Comparison of ENCODE assay signal across 9 mouse cellular contexts in the genomic region with DNA sequence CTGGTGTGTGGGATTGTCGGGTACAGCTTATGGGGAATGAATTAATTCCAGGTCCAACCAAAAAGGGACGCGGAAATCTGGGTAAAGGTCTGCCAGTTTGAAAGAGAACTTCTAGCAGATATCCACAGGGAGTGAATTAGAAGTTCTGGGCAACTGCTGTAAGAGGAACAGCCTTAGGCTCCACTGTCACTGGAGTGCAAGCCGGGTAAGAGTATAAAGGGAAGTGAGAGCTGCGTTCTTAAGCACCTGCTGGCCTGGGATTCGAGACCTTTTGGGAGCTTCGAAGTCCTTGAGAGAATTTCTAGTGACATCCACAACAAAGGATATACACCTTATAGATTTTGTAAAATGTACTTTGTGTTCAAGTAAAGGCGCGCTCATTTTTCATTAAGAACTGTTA. TPM values are rescaled to one million over a fixed set of nuclear protein-coding genes. Genes with fewer than 3 reads are reported as not detected.
A peak's percentile ranks its signal among the peaks of the same experiment; 100 is the strongest.
DNase-seq lines count a peak whose midpoint lies in the region; ATAC-seq and TF ChIP-seq lines count a peak whose summit lies in the region.
"Had no signal": no experiment of that assay in that cellular context is flagged by ENCODE, and none has a peak within 500 bp of the region (broad histone marks: within the 10 kb centered on the region; RNA-seq: fewer than 3 reads in every experiment).

No protein-coding gene starts in this region.

- H3K27ac ChIP-seq in lung, postnatal 0 days (ENCODE audit: low read length): no peak overlapping the region
- no peak overlapping the region for H3K27ac ChIP-seq in liver, embryonic 16.5 days (ENCODE audit: low read length)

- H3K36me3 ChIP-seq in lung, postnatal 0 days (ENCODE audit: insufficient read depth, low read length): no peaks in the 10 kb centered on the region
- no peaks in the 10 kb centered on the region for H3K36me3 ChIP-seq in liver, embryonic 16.5 days (ENCODE audit: control insufficient read depth, insufficient read depth)

- H3K4me2 ChIP-seq in lung, postnatal 0 days (replicated peaks; ENCODE audit: low read depth, low read length): peak overlapping the region; percentile 77
- H3K4me2 ChIP-seq in liver, embryonic 16.5 days (ENCODE audit: low read depth, low read length): peak overlapping the region; percentile 51; the same call in 1 of the 2 replicates

- H3K4me3 ChIP-seq in lung, postnatal 0 days (ENCODE audit: low read depth, low read length): peak overlapping the region; percentile 45; the same call in 1 of the 2 replicates
- H3K4me3 ChIP-seq in liver, embryonic 16.5 days (ENCODE audit: low read depth, low read length): no peak overlapping the region

- no peak overlapping the region for H3K9ac ChIP-seq in lung, postnatal 0 days (replicated peaks; ENCODE audit: low read depth)
- H3K9ac ChIP-seq in liver, embryonic 16.5 days (ENCODE audit: low read depth, low read length): no peak overlapping the region

- peak; percentile 22 for DNase-seq in embryo, embryonic 10.5 days (ENCODE audit: low spot score)
- DNase-seq in embryo, embryonic 9.5 days (ENCODE audit: extremely low spot score): no peak
- no peak for DNase-seq in lung, postnatal 0 days (ENCODE audit: low spot score)
- no peak for DNase-seq in lung, postnatal 25 days (ENCODE audit: low spot score)
- DNase-seq in adrenal gland, adult (ENCODE audit: inconsistent age in 2 of 2, low spot score in 1 of 2): no peak
- DNase-seq in cerebellum, adult 11-12 months: no peak
- DNase-seq in left cerebral cortex, postnatal 14 days (ENCODE audit: low spot score in 2 of 2): no peak
- DNase-seq: thymus, postnatal 36 days had no signal

- WGBS in lung, postnatal 0 days: 51% methylated on average over 9 of the region's 9 CpGs
- WGBS in liver, embryonic 16.5 days (ENCODE audit: insufficient replicate concordance): 31% methylated on average over 9 of the region's 9 CpGs

- H3K4me1 ChIP-seq in lung, postnatal 0 days (ENCODE audit: insufficient read depth, low read depth, low read length): peaks cover 9% of the 10 kb centered on the region; the same call in 1 of the 2 replicates
- H3K4me1 ChIP-seq in liver, embryonic 16.5 days (ENCODE audit: control insufficient read depth, low read depth, low read length): no peaks in the 10 kb centered on the region; the same call in 1 of the 2 replicates

- H3K27me3 ChIP-seq in lung, postnatal 0 days (replicated peaks; ENCODE audit: insufficient read depth, low read length): no peaks in the 10 kb centered on the region
- H3K27me3 ChIP-seq in liver, embryonic 16.5 days (ENCODE audit: control insufficient read depth, insufficient read depth, low read depth, low read length): peaks cover 7% of the 10 kb centered on the region

- ATAC-seq in lung, postnatal 0 days: no peak
- no peak for ATAC-seq in liver, embryonic 16.5 days (ENCODE audit: low read depth)

- TF ChIP-seq CTCF in lung, postnatal 0 days (IDR thresholded peaks at IDR 0.05): no peak

- no peak for TF ChIP-seq EP300 in lung, postnatal 0 days (IDR thresholded peaks at IDR 0.05)

- intact Hi-C loops in left cerebral cortex, postnatal 14 days (cut with DNase I): loop anchor here (5.0 kb wide), 2 partner anchors 230 to 250 kb away; no protein-coding TSS in a partner anchor

- no peaks in the 10 kb centered on the region for H3K9me3 ChIP-seq in lung, postnatal 0 days (ENCODE audit: low read length)
- no peaks in the 10 kb centered on the region for H3K9me3 ChIP-seq in liver, embryonic 16.5 days (replicated peaks; ENCODE audit: control insufficient read depth, low read length)

RNA-seq across cellular contexts. Expression of gene Ptgfr, which starts 0.3 kb away (rescaled TPM):
- polyA plus RNA-seq in lung, postnatal 0 days (2015; fragmentation: Nextera tagmentation; extraction: Ambion mirVana): 0.63 and 0.74 TPM in 2 replicates
- 0.14 TPM in 2 replicates for polyA plus RNA-seq in liver, embryonic 16.5 days (2015; fragmentation: Nextera tagmentation; extraction: Ambion mirVana)
- total RNA-seq in left cerebral cortex, postnatal 14 days (2021): 1 to 10 TPM; 1.2 to 1.8 TPM
